Mouse (Mus musculus) E14TG2a.4 (cell line): Measurements from ENCODE around the gene Zc3hc1.

ENCODE experiments used
- CTCF ChIP-seq: conservative IDR thresholded peaks from 2 replicates; pipeline ENCODE4 v1.5.1; 2014; ENCODE audit warnings: low read length
- NANOG ChIP-seq: IDR thresholded peaks from 2 replicates; pipeline ENCODE4 v1.6.1; 2014; ENCODE audit warnings: borderline replicate concordance, low read length, mixed read lengths
- POU5F1 ChIP-seq: IDR thresholded peaks from 2 replicates; pipeline ENCODE4 v1.6.1; 2014; ENCODE audit warnings: low read length, borderline replicate concordance

DNA sequence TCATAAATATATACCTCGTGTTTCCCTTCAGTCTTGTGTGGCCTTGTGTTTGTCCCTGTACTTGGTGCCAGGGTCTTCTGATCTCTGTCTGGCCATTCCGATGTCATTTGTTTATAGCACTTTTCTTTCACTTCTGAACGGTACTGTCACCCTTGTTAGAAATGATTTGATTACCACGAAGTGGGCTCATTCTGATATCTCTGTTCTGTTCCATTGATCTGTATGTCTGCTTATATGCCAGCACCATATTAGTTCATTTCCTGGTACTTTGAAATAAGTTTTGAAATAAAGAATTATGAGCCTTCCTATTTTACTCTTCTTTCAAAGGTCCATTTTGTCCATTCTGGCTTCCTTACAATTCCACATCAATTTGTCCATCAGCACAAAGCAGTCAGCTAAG lies 20.5 kb upstream of the Zc3hc1 start:
- TF ChIP-seq CTCF (no peak), NANOG (no peak), POU5F1 (no peak)
